Mouse (Mus musculus): ENCODE data around the gene Trip6. TPM values are rescaled to one million over a fixed set of nuclear protein-coding genes. Genes with fewer than 3 reads are reported as not detected.

Trip6 gene
- polyA plus RNA-seq, 1 experiment from 2014 or later, result 90.5 TPM

DNA sequence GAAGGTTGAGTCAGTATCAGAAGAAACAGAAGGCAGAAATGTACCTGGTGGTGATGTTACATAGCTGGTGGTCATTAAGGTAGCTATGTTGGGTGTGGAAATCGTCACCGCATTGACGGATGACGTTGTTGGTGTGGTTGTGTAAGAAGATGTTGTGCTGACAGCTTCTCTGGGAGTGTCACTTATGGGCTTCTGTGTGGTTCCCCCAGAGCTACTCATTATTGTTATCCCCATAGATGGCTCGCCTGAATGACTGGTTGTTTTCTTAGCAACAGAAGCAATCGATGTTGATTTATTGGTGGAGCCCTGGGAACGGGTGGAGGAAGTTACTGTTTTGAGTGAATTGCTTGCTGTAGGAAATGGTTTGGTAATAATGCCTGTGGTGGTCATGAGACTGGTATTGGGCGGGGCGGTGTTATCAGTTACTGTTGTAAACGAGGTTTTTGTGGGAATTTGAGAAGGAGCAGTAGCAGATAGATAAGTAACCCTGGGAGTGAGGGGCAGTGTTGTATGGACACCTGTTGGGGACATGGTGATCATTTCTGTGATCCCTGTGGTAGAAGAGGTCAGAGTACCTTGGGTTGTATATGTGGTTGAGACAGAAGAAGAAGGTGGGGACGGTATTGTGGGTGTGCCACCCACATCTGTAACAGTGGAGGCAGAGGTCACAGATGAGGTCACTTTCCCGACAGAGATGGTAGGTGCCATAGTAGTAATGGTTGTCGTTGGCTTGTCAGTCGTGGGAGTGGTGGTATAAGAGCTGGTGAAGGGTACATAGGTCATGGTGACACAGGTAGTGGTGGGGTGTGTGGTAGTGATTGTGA lies 50.1 kb downstream of the Trip6 start:
- H3K27me3 ChIP-seq (ENCODE audit: control insufficient read depth, insufficient read depth, low read depth, low read length), result no peaks in the 10 kb centered on the region
- H3K4me3 ChIP-seq (ENCODE audit: low read length), result no peak overlapping the region
- H3K4me1 ChIP-seq (replicated peaks; ENCODE audit: control insufficient read depth, insufficient read depth, low read length), result no peaks in the 10 kb centered on the region
- no peak overlapping the region for H3K27ac ChIP-seq (ENCODE audit: low read length)
- no peak overlapping the region for H3K4me2 ChIP-seq (ENCODE audit: low read depth, low read length)
- no peak for ATAC-seq (ENCODE audit: low read depth)
- no peaks in the 10 kb centered on the region for H3K36me3 ChIP-seq (ENCODE audit: control insufficient read depth, insufficient read depth, low read length)
- H3K9ac ChIP-seq (ENCODE audit: low read length), result no peak overlapping the region
- H3K9me3 ChIP-seq (ENCODE audit: control insufficient read depth, low read length), result no peaks in the 10 kb centered on the region
- WGBS, result 69% methylated on average over 14 of the region's 14 CpGs

Small RNAs within 50 kb of the gene (microRNA-seq; reads per million reads assigned to microRNA genes)
- 0.99 reads per million for gene Mir7036
- not detected for gene Mir8116

Other genes starting within 250 kb of the Trip6 start
- gene Serpine1, start 242.1 kb downstream of the Trip6 start, polyA plus RNA-seq (2015; fragmentation: Nextera tagmentation; extraction: Ambion mirVana), result 0.93 and 1.1 TPM in 2 replicates
- gene Trim56, start 198.2 kb downstream of the Trip6 start, polyA plus RNA-seq (2015; fragmentation: Nextera tagmentation; extraction: Ambion mirVana), result 12.2 and 13.5 TPM in 2 replicates
- 0.70 TPM in 1 of 2 replicates, not detected in the other for gene Muc3, start 165.1 kb downstream of the Trip6 start, polyA plus RNA-seq (2015; fragmentation: Nextera tagmentation; extraction: Ambion mirVana)
- gene Muc3a, start 102.0 kb downstream of the Trip6 start, polyA plus RNA-seq (2015; fragmentation: Nextera tagmentation; extraction: Ambion mirVana), result 0.11 TPM in 1 of 2 replicates, not detected in the other
- 1.9 and 2.6 TPM in 2 replicates for gene Ache, start 26.9 kb downstream of the Trip6 start, polyA plus RNA-seq (2015; fragmentation: Nextera tagmentation; extraction: Ambion mirVana)
- gene Ufsp1, start 19.8 kb downstream of the Trip6 start, polyA plus RNA-seq (2015; fragmentation: Nextera tagmentation; extraction: Ambion mirVana), result 5.1 and 5.6 TPM in 2 replicates
- 141 and 144 TPM in 2 replicates for gene Srrt, start 6.7 kb downstream of the Trip6 start, polyA plus RNA-seq (2015; fragmentation: Nextera tagmentation; extraction: Ambion mirVana)
- 11.6 and 12.5 TPM in 2 replicates for gene Slc12a9, start 19.2 kb upstream of the Trip6 start, polyA plus RNA-seq (2015; fragmentation: Nextera tagmentation; extraction: Ambion mirVana)
- 50.7 and 56.9 TPM in 2 replicates for gene Ephb4, start 35.7 kb upstream of the Trip6 start, polyA plus RNA-seq (2015; fragmentation: Nextera tagmentation; extraction: Ambion mirVana)
- gene Zan, start 162.7 kb upstream of the Trip6 start, polyA plus RNA-seq (2015; fragmentation: Nextera tagmentation; extraction: Ambion mirVana), result 0.53 and 0.62 TPM in 2 replicates
- gene Pop7, start 188.1 kb upstream of the Trip6 start, polyA plus RNA-seq (2015; fragmentation: Nextera tagmentation; extraction: Ambion mirVana), result 50.4 and 54.4 TPM in 2 replicates
- 10.7 and 10.9 TPM in 2 replicates for gene Gigyf1, start 204.1 kb upstream of the Trip6 start, polyA plus RNA-seq (2015; fragmentation: Nextera tagmentation; extraction: Ambion mirVana)
- 0.31 and 0.98 TPM in 2 replicates for gene Epo, start 218.8 kb upstream of the Trip6 start, polyA plus RNA-seq (2015; fragmentation: Nextera tagmentation; extraction: Ambion mirVana)
- gene Gnb2, start 219.1 kb upstream of the Trip6 start, polyA plus RNA-seq (2015; fragmentation: Nextera tagmentation; extraction: Ambion mirVana), result 379 and 400 TPM in 2 replicates
- 0.51 and 0.60 TPM in 2 replicates for gene Actl6b, start 239.1 kb upstream of the Trip6 start, polyA plus RNA-seq (2015; fragmentation: Nextera tagmentation; extraction: Ambion mirVana)